Mouse (Mus musculus) neural tube, embryonic 11.5 days (tissue): ENCODE results near the gene Fgfr1op. TPM values are rescaled to one million over a fixed set of nuclear protein-coding genes. Genes with fewer than 3 reads are reported as not detected.
"Not testable (repeated sequence)": the region's sequence is repeated elsewhere in the genome, so short reads cannot be mapped to it uniquely, and the experiment has no call there.

Experiments
- ATAC-seq: fragments of 200-750 bp; cut with Nextera tagmentation; 2 replicates; pipeline ENCODE4 v1.8.0; 2017; ENCODE audit warnings: moderate number of reproducible peaks, mild to moderate bottlenecking, moderate TSS enrichment, moderate library complexity; ENCODE audit not compliant: insufficient read depth, low FRiP score, low TSS enrichment
- DNase-seq: peaks from one replicate; pipeline ENCODE4 v3.0.0-alpha.2; 2015; ENCODE audit warnings: low spot score
- H3K27ac ChIP-seq: fragments of 300-500 bp; sonication (generic); 2 replicates; pipeline ENCODE4 v1.5.1; 2014; ENCODE audit warnings: low read depth, mild to moderate bottlenecking, low read length
- H3K27me3 ChIP-seq: fragments of 300-500 bp; sonication (generic); 2 replicates; pipeline ENCODE4 v1.6.1; 2014; ENCODE audit warnings: mild to moderate bottlenecking, low read length, mixed read lengths; ENCODE audit not compliant: control insufficient read depth, insufficient read depth
- H3K36me3 ChIP-seq: fragments of 300-500 bp; sonication (generic); 2 replicates; pipeline ENCODE4 v1.6.1; 2014; ENCODE audit warnings: mild to moderate bottlenecking, low read length, moderate library complexity, mixed read lengths; ENCODE audit not compliant: control insufficient read depth, insufficient read depth
- H3K4me1 ChIP-seq: fragments of 300-500 bp; sonication (generic); 2 replicates; pipeline ENCODE4 v1.6.1; 2014; ENCODE audit warnings: low read length, mixed read lengths; ENCODE audit not compliant: control insufficient read depth, insufficient read depth
- H3K4me2 ChIP-seq: fragments of 300-500 bp; sonication (generic); 2 replicates; pipeline ENCODE4 v1.6.1; 2014; ENCODE audit warnings: low read depth, mild to moderate bottlenecking, moderate library complexity
- H3K4me3 ChIP-seq: fragments of 300-500 bp; sonication (generic); 2 replicates; pipeline ENCODE4 v1.5.1; 2014; ENCODE audit warnings: low read depth, low read length
- H3K9ac ChIP-seq: fragments of 300-500 bp; sonication (generic); 2 replicates; pipeline ENCODE4 v1.6.1; 2014; ENCODE audit warnings: mild to moderate bottlenecking, low read length
- H3K9me3 ChIP-seq: fragments of 300-500 bp; sonication (generic); 2 replicates; pipeline ENCODE4 v1.6.1; 2016; ENCODE audit warnings: low read length; ENCODE audit not compliant: control insufficient read depth
- WGBS: fragments of 180-500 bp; shearing (Covaris S2); extraction: QIAGEN DNeasy Blood & Tissue Kit; methylation state at CpG from one replicate; pipeline ENCODE4 v1.1.7; 2014; 5-methylcytosine and 5-hydroxymethylcytosine counted together
- polyA plus RNA-seq: library from polyadenylated mRNA; unstranded; fragments of >200 nt; fragmentation: Nextera tagmentation; extraction: Ambion mirVana; gene quantifications from 2 replicates; pipeline ENCODE4 v1.2.1, GENCODE M21; 2014

Gene Fgfr1op
- polyA plus RNA-seq, 1 experiment from 2014 or later, result 55.5 TPM

GRCm38 (mm10) chr17:8138116-8138515, 27.2 kb upstream of the Fgfr1op start:
- H3K4me1 ChIP-seq, H3K9me3 ChIP-seq, H3K4me3 ChIP-seq, H3K27me3 ChIP-seq, H3K9ac ChIP-seq, DNase-seq, H3K4me2 ChIP-seq, H3K27ac ChIP-seq, H3K36me3 ChIP-seq, ATAC-seq: not testable (repeated sequence)
- WGBS, result 96% methylated on average over 5 of the region's 5 CpGs

- H3K36me3 ChIP-seq, H3K4me1 ChIP-seq, H3K9me3 ChIP-seq, H3K9ac ChIP-seq, H3K4me3 ChIP-seq, H3K4me2 ChIP-seq, ATAC-seq, DNase-seq, H3K27ac ChIP-seq, H3K27me3 ChIP-seq: not testable (repeated sequence)
- 90% methylated on average over 3 of the region's 3 CpGs for WGBS
Observed at GRCm38 (mm10) chr17:8140210-8140609, 25.1 kb upstream of the Fgfr1op start.

- ATAC-seq, DNase-seq: not testable (repeated sequence)
- WGBS, result 74% methylated on average over 10 of the region's 14 CpGs
Observed at GRCm38 (mm10) chr17:8143802-8144673, 21.3 kb upstream of the Fgfr1op start.

GRCm38 (mm10) chr17:8146931-8147330, 18.4 kb upstream of the Fgfr1op start:
- not testable (repeated sequence) for H3K27ac ChIP-seq, H3K27me3 ChIP-seq, H3K9me3 ChIP-seq, H3K36me3 ChIP-seq, ATAC-seq, H3K4me1 ChIP-seq, DNase-seq, H3K9ac ChIP-seq
- Histone ChIP-seq H3K4me2 (peak overlapping the region; percentile 40), H3K4me3 (peak overlapping the region; percentile 46)
- WGBS, result 11% methylated on average over 4 of the region's 5 CpGs

More at GRCm38 (mm10) chr17:8143802-8144673, 21.3 kb upstream of the Fgfr1op start:
- not testable (repeated sequence) for H3K4me1 ChIP-seq, H3K4me2 ChIP-seq, H3K4me3 ChIP-seq, H3K9ac ChIP-seq, H3K27me3 ChIP-seq, H3K36me3 ChIP-seq, H3K9me3 ChIP-seq, H3K27ac ChIP-seq

- H3K36me3 ChIP-seq, H3K9me3 ChIP-seq, H3K27ac ChIP-seq, H3K4me1 ChIP-seq, H3K27me3 ChIP-seq: not testable (repeated sequence)
- Histone ChIP-seq H3K4me2 (peak within 1 kb of the TSS; percentile 40), H3K4me3 (peak within 1 kb of the TSS; percentile 46), H3K9ac (peak within 1 kb of the TSS; percentile 63)
- ATAC-seq (peak; percentile 99), DNase-seq (peak; percentile 48)
- under 1% methylated on average over 33 of the region's 67 CpGs for WGBS
Observed at GRCm38 (mm10) chr17:8147439-8148316, 17.6 kb upstream of the Fgfr1op start, which contains the start of the genes Gm49673 and Rnaset2a. Gene Gm49673, minus strand, starts transcription at chr17:8147788. Gene Rnaset2a, minus strand, starts transcription at chr17:8148097.

- WGBS, result 85% methylated on average over 7 of the region's 7 CpGs
- H3K27ac ChIP-seq, H3K36me3 ChIP-seq, H3K4me2 ChIP-seq, DNase-seq, H3K9me3 ChIP-seq, H3K4me3 ChIP-seq, H3K9ac ChIP-seq, ATAC-seq, H3K27me3 ChIP-seq, H3K4me1 ChIP-seq: not testable (repeated sequence)
Observed at GRCm38 (mm10) chr17:8155010-8155409, 10.3 kb upstream of the Fgfr1op start.

- not testable (repeated sequence) for ATAC-seq, H3K4me1 ChIP-seq
- no CpG with 5 or more reads among the region's 8 CpGs for WGBS
Observed at GRCm38 (mm10) chr17:8155982-8156381, 9.3 kb upstream of the Fgfr1op start.

GRCm38 (mm10) chr17:8158627-8159026, 6.7 kb upstream of the Fgfr1op start:
- H3K27me3 ChIP-seq, H3K36me3 ChIP-seq, H3K4me3 ChIP-seq, H3K4me1 ChIP-seq, DNase-seq, H3K9ac ChIP-seq, H3K4me2 ChIP-seq, H3K27ac ChIP-seq, H3K9me3 ChIP-seq, ATAC-seq: not testable (repeated sequence)
- no CpG with 5 or more reads among the region's 1 CpGs for WGBS

More at GRCm38 (mm10) chr17:8155982-8156381, 9.3 kb upstream of the Fgfr1op start:
- DNase-seq, H3K9ac ChIP-seq, H3K27me3 ChIP-seq, H3K27ac ChIP-seq, H3K4me3 ChIP-seq, H3K4me2 ChIP-seq, H3K9me3 ChIP-seq, H3K36me3 ChIP-seq: not testable (repeated sequence)
